Mouse (Mus musculus) layer of hippocampus, adult 11-12 months (tissue): Measurements from ENCODE around the gene Klhdc8b.
A peak's percentile ranks its signal among the peaks of the same experiment; 100 is the strongest.

Experiments used
- DNase-seq: peaks from one replicate; pipeline ENCODE4 v3.0.0; 2022; ENCODE audit warnings: low spot score

Gene Klhdc8b

DNA sequence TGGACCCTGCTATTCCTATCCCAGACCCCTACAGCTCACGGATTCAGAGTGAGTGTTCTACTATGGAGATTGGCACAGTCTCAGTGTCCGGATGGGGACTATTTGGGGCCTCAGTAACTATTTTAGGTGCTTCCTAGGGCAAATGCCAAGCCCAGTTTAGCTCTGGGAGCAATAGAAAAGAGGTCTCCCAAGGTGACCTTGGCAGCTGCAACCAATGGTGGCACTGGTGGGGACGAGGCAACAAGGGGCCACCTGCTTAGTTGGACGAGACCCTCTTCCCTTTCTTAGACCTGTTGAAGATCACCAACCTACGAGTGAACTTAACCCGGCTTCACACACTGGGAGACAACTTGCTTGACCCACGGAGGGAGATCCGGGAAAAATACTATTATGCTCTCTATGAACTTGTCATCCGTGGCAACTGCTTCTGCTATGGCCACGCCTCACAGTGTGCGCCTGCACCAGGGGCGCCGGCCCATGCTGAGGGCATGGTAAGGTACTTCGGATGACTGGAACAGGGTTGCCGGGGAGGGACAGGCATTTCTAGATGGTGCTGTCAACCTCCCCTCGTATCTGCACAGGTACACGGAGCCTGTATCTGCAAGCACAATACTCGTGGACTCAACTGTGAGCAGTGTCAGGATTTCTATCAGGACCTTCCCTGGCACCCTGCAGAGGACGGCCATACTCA, 20.3 kb upstream of the Klhdc8b start:
- no peak for DNase-seq

DNA sequence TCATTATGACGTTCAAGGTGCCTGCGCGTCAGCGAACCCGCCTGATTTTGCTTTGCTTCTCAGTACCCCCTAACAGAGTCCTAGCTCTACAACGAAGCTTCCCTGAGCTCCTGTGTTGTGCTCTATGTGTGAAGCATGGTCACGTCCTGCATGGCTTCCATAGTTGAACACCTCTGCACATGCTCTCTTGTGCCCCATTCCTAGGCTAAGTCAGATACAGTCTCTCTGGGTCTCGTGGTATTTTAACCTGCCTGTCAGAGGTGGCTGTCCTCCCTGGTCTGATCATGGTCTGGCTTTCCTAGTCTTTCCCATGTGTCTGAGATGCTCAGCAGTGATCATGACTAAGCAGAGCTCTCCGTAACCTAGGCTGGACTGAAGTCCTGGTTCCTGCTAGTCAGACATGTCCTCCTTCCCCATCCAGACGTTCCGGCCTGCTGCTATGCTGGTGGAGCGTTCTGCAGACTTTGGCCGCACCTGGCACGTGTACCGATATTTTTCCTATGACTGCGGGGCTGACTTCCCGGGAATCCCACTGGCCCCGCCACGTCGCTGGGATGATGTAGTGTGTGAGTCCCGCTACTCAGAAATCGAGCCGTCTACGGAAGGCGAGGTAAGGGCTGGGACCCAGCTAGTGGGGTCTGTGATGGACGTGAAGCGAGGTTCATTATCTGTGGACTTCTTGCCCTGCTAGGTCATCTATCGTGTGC, 19.6 kb upstream of the Klhdc8b start:
- DNase-seq = no peak

DNA sequence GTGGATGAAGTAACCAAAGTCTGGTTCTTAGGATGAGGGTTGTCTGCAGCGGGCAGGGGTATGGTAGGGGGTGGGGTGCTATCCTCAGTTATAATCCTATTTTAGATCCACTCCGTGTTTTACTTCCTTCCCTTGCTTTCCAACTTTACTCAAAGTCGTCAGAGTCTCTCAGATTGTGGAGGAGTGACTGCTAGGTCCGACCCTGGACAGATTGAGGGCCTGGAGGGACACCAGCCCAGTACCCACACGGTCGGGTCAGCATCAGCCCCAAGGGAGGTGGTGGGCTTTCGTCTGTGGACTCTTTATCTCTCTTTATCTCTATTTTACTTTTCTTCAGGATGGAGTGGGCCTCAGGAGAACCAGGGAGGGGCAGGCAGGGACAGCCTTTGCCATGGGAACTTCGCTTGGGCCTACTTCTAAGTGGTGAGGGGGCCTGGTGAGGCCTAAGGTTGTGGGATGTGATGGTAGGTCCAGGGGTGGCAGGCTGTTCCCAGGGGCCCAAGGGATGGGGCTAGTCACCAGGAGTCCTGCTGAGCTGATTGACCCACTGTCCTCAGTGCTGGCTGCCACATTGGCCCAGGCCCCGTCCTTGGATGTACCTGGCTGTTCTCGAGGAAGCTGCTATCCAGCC, 18.5 kb upstream of the Klhdc8b start, which contains the start of gene Lamb2:
Gene Lamb2, plus strand, starts transcription at position 16 of the 631 bp plus-strand sequence.
- DNase-seq = no peak

DNA sequence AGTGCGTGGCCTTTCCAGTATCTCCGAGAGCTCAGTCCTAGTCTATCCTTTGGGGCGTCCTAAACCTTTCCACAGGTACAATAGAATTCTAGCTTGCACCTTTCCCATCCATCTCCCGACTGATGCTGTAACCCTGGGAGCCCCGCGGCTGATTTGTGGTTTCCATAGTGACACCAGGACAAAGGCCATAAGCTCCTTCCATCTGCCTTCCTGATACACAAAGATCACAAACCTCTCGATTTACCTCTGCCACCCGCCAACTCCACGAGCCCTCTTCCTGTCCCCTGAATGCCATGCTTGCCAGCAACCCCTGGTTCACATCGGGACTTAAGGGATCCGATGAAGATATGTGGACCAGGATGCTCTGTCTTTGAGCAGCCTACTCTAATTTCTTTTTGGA, 17.9 kb upstream of the Klhdc8b start:
- DNase-seq = no peak

DNA sequence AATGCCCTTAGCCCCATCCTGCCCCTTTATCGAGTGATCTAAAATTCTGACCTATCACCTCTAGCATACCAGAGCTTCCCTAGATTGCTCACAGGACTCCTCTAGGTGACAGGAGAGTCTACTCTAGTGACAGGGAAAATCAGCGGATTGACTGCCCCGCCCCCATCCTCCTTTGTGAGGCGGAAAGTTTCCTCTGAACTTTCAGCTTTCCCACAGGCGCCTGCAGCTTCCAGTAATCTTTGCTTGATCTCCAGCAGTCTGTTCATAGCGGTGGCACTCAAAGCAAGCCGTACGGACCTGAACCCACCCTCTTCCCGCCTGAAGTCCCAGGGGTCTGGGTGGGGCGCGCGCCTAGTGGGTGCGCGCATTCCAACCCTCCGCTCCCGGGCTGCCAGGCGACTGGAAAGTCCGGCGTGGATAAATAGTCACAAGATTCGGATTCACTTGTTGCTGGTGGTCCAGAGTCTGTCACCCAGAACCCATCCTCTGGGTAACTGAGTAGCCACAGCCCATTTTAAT, 17.3 kb upstream of the Klhdc8b start:
- DNase-seq = no peak

DNA sequence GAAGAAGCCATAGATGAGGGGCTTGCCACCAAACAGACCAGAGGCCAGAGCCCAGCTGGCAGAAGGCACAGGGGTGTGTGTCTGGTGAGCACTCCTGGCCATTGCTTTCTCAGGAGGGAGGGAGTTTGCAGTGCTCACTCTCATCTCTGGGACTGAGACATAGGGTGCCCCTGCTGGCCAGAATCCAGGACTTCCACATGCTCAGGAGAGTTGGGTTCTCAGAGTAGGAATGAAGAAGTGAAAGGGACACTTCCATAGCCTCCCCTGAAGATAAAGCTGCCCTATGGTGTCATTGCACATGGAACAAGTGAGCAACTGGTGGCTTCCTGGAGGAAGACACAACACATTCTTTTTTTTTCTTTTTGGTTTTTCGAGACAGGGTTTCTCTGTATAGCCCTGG, 13.1 kb upstream of the Klhdc8b start:
- DNase-seq = no peak

DNA sequence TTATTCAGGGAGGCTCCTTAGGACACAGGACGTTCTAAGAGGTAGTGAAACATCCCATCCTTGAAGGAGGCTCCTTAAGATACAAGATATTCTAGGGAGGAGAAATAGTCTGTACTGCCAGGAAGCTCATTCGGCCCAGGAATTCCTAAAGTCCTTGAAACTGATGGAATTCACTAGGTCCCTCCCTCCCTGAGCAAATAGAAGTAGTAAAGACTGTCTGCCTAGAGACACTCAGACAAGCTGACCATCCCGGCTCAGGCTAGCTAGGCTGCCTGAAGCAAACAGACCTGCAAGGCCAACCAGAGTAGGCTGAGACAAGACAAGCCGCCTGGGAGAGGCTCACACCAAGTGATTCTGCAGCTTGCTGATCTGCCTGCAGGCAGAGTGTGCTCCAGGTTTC, 8.5 kb upstream of the Klhdc8b start:
- DNase-seq = no peak

DNA sequence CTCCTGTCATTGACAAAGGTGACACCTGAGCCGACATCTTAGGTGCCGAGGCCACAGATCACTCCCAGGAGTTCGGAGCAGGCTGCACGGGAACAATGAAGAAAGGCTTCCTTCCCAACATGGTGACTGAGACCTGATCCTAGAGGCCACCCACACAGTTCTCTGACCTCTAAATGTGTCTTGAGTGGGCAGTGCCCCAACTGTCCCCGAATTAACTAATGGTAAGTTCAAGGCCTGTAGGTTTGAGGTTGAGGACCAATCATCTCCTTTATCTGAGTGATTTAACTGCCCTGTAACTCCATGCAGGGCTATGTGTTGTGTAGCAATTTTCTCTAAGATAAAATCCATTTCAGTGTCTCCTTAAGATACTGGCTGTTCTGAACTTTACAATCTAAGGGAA, 8.0 kb upstream of the Klhdc8b start:
- no peak for DNase-seq

DNA sequence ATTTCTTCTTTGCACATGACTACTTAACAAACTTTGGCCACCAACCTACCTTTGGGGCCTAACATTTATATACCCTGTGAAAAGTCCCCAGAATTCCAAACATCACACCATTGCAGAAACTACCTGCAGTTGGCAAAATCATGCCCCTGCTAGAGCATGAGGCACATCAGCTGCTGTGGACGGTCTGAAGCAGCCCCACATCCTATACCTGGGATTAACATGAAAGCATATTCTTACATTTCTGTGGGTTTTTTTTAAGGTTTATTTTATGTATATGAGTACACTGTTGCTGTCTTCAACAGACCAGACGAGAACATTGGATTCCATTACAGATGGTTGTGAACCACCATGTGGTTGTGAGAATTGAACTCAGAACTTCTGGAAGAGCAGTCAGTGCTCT, 4.8 kb upstream of the Klhdc8b start:
- no peak for DNase-seq

DNA sequence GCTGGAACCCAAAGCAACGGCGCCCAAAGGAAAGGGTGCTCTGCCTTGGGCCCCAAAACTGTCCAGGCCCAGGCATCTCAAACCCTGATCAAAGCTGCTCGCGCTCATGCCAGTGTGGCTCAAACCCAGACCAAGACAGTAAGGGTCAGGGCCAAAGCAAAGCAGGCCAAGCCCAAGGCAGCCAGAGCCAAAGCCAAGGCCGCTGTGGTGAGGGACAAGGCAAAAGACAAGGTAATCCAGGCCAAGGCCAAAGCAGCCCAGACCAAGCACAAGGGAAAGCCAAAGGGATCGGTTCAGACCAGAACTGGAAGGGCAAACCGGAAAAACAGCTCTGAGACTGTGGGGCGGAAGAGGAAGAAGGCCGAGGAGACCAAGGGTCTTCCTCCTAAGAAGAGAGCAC, 2.3 kb upstream of the Klhdc8b start:
- no peak for DNase-seq

DNA sequence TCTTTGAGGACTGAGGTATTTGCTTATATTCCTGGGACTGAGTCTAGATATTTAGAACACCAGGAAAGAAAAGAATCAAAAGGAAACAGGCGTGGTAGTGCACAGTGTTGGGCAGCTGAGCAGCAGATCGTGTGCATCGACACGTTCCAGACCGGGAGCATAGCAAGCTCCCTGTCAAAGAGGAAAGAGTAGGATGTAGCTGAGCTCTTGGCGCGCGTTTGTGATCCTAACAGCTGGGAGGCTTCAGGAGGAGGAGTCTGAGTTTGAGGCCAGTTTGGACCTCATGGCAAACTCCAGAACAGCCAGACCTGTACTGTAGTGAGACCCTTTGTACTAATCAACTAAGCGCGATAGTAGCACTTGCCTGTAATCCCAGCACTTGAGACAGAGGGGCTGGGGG, 811 bp upstream of the Klhdc8b start:
- no peak for DNase-seq

DNA sequence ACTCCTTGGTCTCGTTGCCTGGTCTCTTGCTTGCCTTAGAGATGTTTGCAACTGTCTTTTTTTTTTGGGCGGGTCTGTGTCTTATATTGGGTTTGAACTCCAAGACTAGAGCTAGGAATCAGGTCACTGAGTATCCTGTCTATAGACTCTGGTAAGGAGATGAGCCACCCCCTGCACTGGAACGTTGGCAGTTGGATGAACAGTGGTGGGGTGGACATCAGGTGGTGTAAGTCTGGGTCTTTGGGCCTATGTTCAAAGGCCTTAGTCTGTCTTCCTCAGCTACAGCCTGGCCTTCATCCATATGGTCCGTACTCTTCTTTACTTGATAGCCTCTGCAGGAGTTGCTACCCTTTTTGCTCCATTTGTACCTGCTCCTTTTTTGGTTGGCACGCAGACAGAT, 294 bp upstream of the Klhdc8b start:
- no peak for DNase-seq

DNA sequence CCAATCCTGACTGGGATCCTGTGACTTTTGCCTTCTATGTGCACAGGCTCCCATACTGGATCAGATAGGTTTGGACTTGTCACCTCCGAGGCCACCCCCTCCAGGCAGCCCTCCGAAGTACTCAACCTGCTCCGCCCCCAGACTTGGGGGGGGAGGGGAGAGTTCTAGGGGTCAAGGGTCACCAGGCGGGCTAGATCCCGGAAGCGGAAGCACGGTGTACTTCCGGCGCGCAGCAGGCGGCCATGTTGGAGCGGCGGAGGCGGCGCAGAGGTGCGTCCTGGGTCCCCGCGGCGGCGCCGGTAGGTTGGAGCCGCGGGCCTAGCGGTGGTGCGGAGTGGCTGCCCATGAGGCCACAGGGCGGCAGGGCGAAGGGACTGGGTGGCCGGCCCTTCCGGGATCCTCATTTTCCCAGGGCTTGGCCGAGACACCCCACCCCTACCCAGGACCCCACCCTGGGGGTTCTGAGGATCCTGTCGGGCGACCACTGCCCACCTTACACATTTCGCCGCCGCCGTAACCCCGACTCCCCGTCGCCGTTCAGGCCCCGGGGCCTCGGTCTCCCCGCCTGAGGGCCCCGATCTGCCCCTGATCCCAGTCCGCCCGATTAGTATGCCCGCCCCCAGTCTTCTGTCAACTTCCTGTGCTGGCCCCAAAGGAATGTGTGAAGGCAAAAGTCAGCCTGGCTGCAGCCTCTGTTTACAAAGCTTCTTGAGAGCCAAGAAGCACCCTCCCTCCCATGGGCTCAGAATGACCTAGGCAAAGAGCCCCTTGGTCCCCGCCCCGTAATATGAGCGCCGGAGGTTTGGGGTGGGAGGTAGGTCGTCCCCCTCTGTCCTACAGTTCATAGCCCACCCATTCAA, 832 bp downstream of the Klhdc8b start, which contains the start of gene Ccdc71:
Gene Ccdc71, plus strand, starts transcription at position 209 of the 860 bp plus-strand sequence.
- peak; percentile 87 for DNase-seq

DNA sequence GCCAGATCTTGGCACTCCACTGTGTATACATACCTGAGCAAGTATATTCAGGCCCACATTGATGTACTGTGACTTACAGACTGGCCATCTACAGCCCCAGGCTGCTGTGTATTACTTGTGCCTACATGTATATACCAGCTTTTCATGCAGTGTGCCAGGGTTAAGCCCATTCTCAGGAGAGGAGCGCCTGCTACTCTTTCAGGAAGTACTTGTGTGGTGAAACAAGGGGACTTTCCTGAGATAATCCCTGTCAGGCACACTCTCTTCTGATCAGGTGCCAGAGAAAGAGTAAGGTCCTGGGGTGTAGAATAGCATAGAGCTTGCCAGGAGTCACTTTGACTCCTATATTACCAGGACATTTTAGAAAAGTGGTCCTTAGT, 1.5 kb downstream of the Klhdc8b start:
- no peak for DNase-seq

DNA sequence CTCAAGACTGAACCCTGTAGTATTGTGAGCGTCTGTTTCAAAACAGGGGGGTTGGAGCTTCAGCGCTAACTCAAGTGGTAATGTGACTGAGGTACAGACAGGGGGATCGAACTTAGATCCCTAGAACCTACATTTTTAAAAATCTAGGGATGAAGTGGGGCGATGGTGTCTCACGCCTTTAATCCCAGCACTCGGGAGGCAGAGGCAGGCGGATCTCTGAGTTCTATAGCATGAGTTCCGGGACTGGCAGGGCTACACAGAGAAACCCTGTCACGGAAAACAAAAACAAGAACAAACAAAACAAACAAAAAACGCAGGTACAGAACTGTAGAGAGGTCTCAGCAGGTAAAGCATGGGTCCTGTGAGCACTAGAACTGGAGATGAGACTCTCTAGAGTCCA, 4.4 kb downstream of the Klhdc8b start:
- DNase-seq = no peak

DNA sequence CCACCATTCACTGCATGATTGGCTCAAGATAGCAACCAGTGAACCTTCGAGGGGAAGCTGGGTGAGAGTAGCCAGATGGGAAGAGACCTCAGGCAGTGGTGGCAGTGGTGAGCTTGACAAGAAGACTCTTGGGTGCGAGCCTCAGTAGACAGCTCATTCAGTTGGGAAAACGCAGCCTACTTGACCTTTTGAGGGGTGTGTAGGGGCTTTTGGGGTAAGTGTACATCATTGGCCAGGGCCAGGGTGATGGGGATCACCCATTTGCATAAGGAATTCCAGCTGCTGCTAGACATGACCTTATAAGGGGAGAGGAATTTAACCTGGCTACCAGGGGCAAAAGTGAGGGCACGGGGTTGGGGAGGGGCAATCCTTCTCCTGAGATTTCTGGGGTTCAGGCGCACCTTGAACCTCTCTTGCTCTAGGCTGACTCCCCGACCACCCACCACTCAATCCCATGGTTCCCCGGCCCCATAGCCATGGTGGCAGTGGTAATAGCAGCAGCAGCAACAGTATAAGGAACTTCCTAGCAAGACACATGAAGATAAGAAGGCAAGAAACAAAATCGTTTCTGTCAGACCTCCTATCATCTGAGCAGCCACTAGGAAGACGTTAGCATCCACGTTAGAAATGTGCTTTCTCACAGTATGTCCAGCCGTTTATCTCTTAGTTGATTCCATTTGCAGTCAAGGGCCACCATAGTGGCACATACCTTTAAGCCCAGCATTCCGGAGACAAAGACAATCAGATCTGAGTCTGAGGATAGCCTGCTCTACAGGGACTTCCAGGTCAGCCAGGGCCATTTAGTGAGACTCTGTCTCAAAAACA, 5.4 kb downstream of the Klhdc8b start:
- no peak for DNase-seq

DNA sequence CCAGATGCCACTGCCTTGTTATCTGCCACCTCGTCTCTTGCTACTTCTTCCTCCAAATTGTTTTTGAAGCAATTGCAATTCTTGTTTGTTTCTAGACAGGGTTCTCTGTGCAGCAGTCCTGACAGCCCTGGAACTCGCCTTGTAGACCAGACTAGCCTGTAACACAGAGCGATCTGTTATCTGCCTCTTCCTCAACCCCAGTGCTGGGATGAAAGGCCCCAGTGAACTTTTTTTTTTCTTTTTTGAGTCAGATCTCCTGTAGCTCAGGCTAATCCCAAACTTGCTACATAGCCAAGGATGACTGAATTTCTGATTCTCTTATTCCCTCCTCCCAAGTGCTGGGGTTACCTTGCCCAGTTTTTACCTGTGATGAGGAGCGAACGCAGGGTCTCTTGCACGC, 7.0 kb downstream of the Klhdc8b start:
- no peak for DNase-seq

DNA sequence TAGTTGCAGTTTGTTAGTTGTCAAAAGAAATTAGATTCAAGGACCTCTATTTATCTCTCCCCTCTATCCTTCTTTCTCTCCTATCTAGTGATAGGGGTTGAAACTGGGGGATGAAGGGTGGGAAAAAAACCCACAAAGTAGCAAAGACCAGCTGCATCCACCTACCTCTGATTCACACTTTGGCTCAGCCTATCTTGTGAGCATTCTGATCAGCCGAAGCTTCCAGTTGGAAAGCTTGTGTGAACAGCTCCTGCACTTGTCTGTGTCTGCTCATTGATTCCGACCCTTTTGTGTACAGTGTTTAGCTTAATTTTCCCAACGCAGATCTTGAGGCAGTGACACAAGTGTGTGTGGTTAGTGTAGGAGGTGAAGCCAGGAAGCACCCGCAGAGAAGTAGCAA, 7.9 kb downstream of the Klhdc8b start:
- DNase-seq = no peak

DNA sequence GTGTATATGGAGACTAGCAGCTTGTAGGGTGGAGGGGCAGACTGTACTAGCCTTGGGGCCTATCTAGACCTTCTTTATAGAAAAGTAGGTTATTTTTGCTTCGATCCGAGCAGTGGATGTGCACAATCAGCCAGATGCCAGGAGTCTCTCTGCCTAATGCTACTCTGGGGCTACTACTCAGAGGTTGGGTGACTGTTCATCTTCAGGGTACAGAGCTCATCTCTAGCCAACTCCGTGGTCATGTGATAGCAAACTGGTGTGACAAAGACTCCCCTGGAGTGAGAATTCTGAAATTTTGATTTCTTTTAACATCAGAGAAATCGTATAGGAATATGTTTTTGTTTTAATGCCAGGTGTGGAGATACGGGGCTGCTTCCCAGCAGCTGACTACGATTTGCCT, 8.5 kb downstream of the Klhdc8b start:
- no peak for DNase-seq

DNA sequence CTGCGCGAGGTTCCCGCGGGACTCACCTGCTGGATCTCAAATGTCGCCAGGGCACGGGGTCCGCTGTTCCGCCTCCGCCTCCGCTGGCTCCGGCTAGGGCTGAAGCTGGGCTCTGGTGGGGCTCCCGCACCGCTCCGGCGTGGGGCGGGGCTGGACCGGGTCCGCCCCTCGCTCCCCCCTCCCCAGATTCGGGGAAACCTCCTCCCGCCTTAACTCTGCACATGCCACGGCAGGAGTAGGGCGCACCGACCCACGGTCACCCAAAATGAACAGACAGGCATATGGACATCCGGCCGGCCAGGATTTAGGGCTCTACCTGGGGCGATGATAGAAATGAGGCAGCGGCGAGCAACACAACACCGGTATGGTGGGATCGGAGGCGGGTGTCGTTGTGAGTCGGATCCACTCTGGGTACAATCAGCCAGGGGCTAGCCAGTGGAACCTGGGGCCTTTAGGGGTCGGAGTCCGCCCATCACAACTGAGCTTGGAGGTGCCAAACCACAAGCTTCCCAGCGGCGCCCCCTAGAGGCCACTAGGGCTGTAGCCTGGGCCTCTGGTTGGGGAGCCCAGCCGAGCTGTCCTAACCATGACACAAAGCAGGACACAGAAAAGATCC, 9.0 kb downstream of the Klhdc8b start:
- peak; percentile 90 for DNase-seq
